Mouse (Mus musculus): Measurements from ENCODE around the gene Rhcg. TPM values are rescaled to one million over a fixed set of nuclear protein-coding genes. Genes with fewer than 3 reads are reported as not detected.

Rhcg gene
- polyA plus RNA-seq (2015; fragmentation: Illumina TruSeq; extraction: RNeasy Lipid Tissue Mini Kit (QIAGEN cat#74804); ENCODE audit: insufficient read depth, low replicate concordance) = not detected

GRCm38 (mm10) chr7:79617418-79617817 lies at the start of gene Rhcg:
Gene Rhcg, minus strand, starts transcription at chr7:79617657.

DNA sequence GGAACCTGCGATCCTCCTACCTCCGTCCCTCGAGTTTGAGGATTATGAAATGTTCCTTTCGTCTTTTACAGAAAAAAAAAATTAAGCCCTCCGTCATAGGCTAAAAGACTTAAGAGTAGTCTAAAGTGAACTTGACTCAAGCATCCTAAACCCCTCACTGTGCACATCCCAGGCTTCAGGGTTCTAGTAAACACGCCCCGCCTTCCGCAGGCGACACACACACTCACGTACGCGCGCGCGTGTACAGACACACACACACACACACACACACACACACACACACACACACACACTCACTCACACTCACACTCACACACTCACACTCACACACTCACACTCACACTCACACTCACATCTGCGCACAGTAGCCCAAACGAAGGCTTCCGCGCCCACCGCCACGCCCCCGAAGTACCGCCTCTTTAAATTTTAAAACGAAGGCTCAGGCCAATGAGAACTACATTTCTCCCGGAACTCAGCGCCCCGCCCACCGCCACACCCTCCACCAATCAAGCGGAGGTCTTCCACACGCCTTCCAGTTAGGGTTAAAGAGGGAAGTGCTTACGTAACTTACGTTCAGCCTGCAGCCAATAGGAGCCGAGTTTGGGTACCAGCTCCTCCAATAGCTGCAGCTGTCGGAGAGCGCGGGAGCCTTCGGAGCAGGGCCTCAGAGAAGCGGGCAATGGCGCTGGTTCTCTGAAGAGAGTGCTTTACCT lies 42.3 kb upstream of the Rhcg start, which contains the start of gene Ticrr:
TSS of gene Ticrr (plus strand) at position 619 of the 713 bp plus-strand sequence.

Other genes starting within 250 kb of the Rhcg start
- gene Rlbp1, start 230.6 kb downstream of the Rhcg start, polyA plus RNA-seq (2015; fragmentation: Illumina TruSeq; extraction: RNeasy Lipid Tissue Mini Kit (QIAGEN cat#74804); ENCODE audit: insufficient read depth, low replicate concordance) = not detected
- gene Fanci, start 225.7 kb downstream of the Rhcg start, polyA plus RNA-seq (2015; fragmentation: Illumina TruSeq; extraction: RNeasy Lipid Tissue Mini Kit (QIAGEN cat#74804); ENCODE audit: insufficient read depth, low replicate concordance) = 5.0 TPM
- gene Polg, start 151.3 kb downstream of the Rhcg start, polyA plus RNA-seq (2015; fragmentation: Illumina TruSeq; extraction: RNeasy Lipid Tissue Mini Kit (QIAGEN cat#74804); ENCODE audit: insufficient read depth, low replicate concordance) = 75.4 TPM
- gene Ticrr, start 42.5 kb upstream of the Rhcg start, polyA plus RNA-seq (2015; fragmentation: Illumina TruSeq; extraction: RNeasy Lipid Tissue Mini Kit (QIAGEN cat#74804); ENCODE audit: insufficient read depth, low replicate concordance) = 3.0 TPM
- 0.47 TPM for gene Kif7, start 98.1 kb upstream of the Rhcg start, polyA plus RNA-seq (2015; fragmentation: Illumina TruSeq; extraction: RNeasy Lipid Tissue Mini Kit (QIAGEN cat#74804); ENCODE audit: insufficient read depth, low replicate concordance)
- 0.76 TPM for gene Plin1, start 115.2 kb upstream of the Rhcg start, polyA plus RNA-seq (2015; fragmentation: Illumina TruSeq; extraction: RNeasy Lipid Tissue Mini Kit (QIAGEN cat#74804); ENCODE audit: insufficient read depth, low replicate concordance)
- 3.9 TPM for gene Pex11a, start 125.5 kb upstream of the Rhcg start, polyA plus RNA-seq (2015; fragmentation: Illumina TruSeq; extraction: RNeasy Lipid Tissue Mini Kit (QIAGEN cat#74804); ENCODE audit: insufficient read depth, low replicate concordance)
- not detected for gene Wdr93, start 125.5 kb upstream of the Rhcg start, polyA plus RNA-seq (2015; fragmentation: Illumina TruSeq; extraction: RNeasy Lipid Tissue Mini Kit (QIAGEN cat#74804); ENCODE audit: insufficient read depth, low replicate concordance)
- gene Mesp1, start 176.1 kb upstream of the Rhcg start, polyA plus RNA-seq (2015; fragmentation: Illumina TruSeq; extraction: RNeasy Lipid Tissue Mini Kit (QIAGEN cat#74804); ENCODE audit: insufficient read depth, low replicate concordance) = not detected
- not detected for gene Mesp2, start 193.1 kb upstream of the Rhcg start, polyA plus RNA-seq (2015; fragmentation: Illumina TruSeq; extraction: RNeasy Lipid Tissue Mini Kit (QIAGEN cat#74804); ENCODE audit: insufficient read depth, low replicate concordance)
- 33.3 TPM for gene Anpep, start 243.4 kb upstream of the Rhcg start, polyA plus RNA-seq (2015; fragmentation: Illumina TruSeq; extraction: RNeasy Lipid Tissue Mini Kit (QIAGEN cat#74804); ENCODE audit: insufficient read depth, low replicate concordance)